Mouse (Mus musculus) ovary, postnatal 14 days (tissue): ENCODE data around the gene Lancl1.

Source experiments
- DNase-seq: peaks from one replicate; pipeline ENCODE4 v3.0.0; 2022; ENCODE audit warnings: low spot score

The Lancl1 gene

GRCm38 (mm10) chr1:67014205-67014604 lies 24.5 kb downstream of the Lancl1 start:
- no peak for DNase-seq

GRCm38 (mm10) chr1:67010520-67010919 lies 28.2 kb downstream of the Lancl1 start:
- no peak for DNase-seq

DNA sequence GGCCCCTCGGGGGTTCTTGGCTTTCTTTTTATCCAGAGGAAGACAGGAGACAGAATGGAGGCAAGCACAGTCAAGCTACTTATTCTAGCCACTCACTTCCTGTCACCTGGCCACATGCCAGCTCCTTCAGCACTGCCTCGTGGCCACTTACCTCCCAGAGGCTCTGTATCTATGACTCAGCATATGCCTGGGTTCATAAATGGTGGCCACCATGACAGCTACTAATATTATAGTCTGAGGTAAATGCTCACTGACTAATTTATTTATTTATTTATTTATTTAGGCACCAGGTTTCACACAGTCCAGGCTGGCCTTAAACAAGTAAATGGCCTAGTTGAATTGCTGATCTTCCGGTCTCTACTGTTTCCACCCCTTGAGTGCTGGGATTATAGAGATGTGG lies 35.0 kb downstream of the Lancl1 start:
- no peak for DNase-seq

DNA sequence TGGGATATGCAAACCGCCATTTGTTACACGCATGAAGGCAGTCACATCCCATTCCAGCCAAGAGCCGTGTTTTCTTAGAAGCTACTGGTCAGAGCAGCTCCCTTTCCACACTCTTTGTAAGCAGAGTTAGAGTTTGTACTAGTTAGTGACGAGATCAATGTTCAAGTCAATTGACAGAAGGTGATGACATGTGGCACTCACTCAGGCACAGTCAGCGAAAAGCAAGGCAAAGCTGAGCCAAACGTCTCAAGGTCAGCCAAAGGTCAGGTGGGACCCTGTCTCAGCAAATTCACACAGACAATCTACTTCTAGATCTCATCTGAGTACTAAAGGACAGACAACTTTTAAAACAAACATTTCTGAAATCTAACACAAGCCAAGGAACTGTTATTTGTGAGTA lies 36.4 kb downstream of the Lancl1 start:
- no peak for DNase-seq

DNA sequence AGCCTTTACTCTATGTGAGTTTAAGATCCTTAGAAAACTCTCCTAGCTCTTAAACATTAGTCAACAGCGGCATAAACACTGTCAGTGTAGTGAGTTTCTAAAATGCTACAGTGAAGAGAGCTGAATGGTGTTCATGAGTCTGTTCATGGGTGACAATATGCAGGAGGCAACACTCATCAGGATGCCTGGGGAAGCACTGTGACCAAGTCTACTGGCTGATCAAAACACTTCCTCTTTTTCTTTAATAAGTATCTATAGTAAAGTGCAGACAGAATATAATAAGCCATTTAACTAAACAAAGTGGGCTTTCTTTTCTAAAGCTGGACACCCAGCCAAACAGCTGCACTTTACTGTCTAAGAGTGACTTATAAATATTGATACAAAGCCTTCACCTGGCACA lies 37.3 kb downstream of the Lancl1 start:
- no peak for DNase-seq

DNA sequence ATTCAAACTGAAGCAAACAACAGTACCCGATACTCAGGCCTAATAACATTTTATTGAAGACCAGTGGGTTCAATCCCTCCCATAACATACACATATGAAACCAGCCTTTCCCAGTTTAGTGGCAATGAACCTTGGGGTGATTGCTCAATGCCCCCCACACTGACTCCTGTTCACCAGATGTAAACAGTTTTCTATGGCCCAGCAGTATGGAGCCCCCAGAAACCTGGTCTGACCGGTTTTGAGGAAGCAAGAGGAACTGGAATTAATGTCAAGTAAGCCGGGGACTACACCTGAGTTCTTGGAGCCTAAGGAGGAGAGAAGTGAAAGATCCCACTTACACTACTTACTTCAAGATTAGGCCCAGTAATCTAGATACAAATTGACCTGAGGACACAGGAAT lies 38.2 kb downstream of the Lancl1 start:
- no peak for DNase-seq

GRCm38 (mm10) chr1:66998601-66999000 lies 40.1 kb downstream of the Lancl1 start:
- DNase-seq, result no peak

DNA sequence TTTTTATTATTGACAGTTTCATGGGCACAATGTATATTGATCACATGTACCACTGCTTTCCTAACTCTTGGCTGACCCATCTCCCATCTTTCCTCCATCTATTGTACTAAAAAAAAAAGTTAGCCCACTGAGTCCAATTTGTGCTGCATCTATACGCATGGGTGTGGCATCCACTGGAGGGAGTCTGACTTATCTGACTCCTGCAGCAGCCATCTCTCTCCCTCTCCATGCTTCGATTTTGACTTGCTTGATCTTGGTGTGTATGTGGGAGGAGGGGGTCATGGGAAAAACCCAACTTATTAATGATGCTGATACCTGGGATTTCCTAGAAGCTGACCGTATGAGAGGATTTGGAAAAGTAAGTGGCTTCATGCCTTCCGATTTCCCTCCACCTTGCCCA lies 40.5 kb downstream of the Lancl1 start:
- no peak for DNase-seq

- DNase-seq, result no peak
Measured at GRCm38 (mm10) chr1:66996819-66997218, 41.9 kb downstream of the Lancl1 start.

DNA sequence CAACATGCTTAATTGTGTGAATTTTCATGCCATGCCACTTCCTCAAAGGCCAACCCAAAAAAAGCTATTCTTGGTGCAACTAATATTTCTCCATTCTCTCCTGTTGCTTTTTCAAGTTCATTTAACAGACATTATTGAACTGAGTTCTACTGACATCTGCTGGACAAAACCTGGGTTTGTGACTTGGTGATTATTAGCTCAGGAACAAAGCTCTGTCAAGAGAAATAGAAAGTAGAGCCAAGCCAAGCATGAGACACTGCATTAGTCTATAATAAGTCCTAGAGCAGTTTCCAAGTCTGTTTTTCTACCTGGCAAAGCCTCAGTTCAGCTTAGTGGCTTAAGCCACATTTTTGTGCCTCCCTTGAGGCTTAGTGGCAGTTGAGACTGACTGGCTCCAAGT lies 45.9 kb downstream of the Lancl1 start:
- DNase-seq, result peak; percentile 5

DNA sequence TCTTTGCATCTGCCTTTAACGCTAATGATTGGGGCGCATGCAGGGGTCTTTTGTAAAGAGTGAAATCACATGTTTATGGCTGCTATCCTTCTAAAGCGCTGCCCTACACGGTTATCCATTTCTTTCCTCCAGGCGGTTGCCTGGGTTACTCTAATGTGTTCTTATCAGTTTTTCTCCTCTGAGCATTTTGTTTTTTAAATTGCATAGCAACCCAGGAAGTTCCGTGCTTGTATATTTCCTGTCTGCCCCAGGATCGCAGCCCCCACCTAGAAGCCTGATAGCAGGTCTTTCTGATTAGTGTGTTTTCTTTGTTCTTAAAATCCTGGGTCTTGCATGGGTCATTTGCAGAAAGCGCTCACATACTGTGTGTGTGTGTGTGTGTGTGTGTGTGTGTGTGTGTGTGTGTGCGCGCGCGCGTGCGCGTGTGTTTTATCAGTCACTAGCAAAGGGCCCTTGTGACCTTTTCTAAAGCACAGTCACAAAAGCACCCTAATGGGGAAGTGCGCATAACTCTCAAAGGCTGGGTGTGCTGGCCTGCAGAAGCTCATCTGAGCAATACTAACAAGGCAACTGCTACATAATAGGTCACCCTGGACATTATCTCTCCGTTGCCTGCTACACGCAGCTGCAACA lies 51.0 kb downstream of the Lancl1 start:
- DNase-seq, result no peak

DNA sequence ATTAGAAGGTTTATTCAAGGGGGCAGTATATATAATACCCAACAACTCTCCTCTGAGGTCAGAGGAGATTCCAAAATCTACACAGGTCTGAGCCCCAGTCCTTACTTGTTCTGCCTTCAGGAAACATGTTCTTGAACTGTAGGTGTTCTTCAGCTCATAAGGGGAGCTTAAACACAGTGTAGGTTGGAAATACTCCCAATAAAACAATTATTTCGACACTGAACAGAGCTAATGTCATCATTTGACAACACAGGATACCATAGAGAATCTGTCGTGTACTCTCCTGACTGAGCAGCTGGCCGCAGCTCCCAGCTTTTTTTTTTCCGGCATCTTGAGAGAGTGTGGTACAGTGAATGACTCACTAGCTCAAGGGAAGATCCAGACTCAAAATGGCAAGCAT lies 52.8 kb downstream of the Lancl1 start:
- no peak for DNase-seq

DNA sequence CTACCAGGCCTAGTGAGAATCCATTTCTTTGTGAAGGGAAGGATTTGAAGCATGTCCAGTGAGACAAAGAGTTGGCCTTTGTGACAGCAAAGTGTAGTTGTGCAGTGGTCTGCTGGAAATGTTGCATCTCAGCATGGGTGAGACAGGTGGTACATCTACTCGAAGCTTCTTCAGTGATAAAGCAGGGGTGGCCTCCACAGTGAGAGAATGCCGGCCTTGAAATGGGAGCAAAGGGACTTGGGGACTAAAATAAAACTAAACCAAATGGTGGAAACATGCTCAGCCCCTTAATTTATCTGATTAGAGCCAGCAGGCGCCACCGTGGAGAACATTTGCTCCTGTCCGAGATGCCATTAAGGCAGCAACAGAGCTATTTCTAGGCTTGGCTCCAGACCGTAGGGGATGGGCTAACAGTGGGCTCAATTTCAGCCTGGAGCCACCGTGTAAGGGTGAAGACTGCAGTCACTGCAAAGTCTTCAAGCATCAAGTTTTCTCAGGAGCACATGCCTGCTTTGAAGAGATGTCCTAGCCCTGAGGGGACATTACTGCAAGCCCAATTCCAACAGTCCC lies 53.5 kb downstream of the Lancl1 start:
- DNase-seq, result no peak

DNA sequence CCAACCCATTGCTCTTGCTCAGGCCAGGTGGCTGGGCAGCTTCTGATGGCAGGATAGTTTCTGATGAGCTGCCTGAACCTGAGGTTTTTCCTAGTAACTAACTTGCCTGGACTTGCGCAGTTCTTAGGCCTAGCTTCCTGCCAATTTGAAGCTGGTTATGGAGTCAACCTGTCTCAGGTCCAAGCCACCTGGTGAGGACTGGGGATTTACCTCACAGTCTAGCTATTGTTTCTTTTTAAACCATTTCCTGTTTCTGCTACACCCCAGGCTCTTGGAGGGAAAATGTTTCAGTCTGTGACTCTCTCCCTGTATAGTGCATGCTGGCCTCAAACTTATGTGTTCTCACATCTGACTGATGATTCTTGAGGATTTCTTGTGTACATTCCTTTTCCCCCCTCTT lies 58.5 kb downstream of the Lancl1 start:
- DNase-seq, result no peak

GRCm38 (mm10) chr1:66975456-66975855 lies 63.2 kb downstream of the Lancl1 start:
- DNase-seq, result no peak

GRCm38 (mm10) chr1:66964857-66965256 lies 73.8 kb downstream of the Lancl1 start:
- no peak for DNase-seq

GRCm38 (mm10) chr1:66960536-66961243 lies 78.0 kb downstream of the Lancl1 start:
- no peak for DNase-seq

- DNase-seq, result no peak
Measured at GRCm38 (mm10) chr1:66957361-66957760, 81.3 kb downstream of the Lancl1 start.

DNA sequence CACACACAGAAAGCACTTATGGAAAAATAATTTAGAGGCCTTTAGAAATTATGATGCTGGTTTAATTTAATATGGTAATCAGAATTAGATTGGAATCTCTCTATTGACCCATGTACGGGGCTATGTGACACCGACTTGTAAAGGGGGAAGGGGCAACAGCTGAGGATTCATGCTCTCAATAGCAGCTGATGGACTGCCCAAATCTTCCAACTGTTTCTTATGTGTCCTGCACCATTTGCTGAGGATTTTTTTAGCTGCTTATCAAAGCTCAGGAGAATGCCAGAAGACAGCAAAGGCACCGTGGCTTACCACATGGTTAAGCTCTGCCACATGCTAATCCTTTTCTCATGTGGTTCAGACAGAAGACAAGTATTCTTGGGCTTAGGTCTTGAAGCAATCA lies 87.6 kb downstream of the Lancl1 start:
- DNase-seq, result no peak
